Mouse (Mus musculus): Measurements from ENCODE around the gene Zfp771. TPM values are rescaled to one million over a fixed set of nuclear protein-coding genes. Genes with fewer than 3 reads are reported as not detected.

Zfp771 gene
- polyA plus RNA-seq, 1 experiment: 25.7 TPM

DNA sequence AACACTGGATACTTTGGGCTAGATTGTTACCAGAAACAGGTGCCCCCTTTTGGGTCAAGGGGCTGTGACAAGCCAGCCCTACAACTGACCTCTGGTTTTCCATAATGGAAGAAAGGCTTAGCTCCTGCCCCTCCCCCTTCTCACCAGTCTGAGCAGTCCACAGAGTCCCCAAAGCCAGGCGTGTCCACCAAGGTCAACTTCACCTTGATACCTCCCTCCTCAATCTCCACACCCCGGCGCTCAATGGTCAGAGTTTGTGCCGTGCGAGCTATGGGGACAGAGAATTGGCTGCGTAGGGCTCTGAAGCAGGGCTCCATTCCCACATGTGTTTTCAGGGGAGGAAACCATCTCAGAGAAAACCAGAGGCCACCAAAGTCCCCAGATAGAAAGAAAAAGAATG lies 26.6 kb upstream of the Zfp771 start:
- 77% methylated on average over 6 of the region's 6 CpGs for WGBS

DNA sequence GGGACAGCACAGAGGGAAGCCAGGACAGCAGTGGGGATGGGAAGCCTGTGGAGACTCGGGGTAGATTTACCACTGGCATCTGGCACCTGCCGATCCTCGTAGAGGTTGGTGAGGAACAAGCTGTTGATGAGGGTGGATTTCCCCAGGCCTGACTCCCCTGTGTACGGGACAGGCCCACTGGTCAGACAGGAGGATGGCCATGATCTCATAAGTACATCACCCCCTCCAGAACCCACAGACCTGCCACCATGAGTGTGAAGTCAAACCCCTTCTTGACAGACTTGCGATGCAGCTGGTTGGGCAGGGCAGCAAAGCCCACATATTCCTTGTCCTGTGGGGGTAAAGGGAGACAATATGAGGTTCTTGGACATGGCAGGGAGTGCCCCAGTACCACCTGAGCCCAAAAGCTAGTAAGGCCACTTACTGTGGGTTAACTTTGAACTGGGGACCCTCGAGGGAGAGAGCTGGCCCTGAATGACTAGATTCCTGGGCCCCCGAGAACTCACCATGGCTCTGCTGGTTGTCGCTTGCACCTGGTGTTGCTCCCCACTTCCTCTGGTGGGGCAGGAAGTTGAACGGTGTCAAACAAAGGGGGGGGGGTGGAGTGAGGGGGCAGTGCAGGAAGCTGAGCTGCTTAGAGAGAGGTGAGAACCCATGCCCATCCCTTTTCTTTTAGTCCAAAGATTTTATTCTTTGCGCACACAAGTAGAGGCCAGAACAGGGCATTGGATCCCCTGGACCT lies 26.0 kb upstream of the Zfp771 start:
- no peak for DNase-seq (ENCODE audit: low read depth, low spot score)
- 65% methylated on average over 10 of the region's 10 CpGs for WGBS

More for the DNA sequence above, 26.6 kb upstream of the Zfp771 start:
- DNase-seq (ENCODE audit: low read depth, low spot score): no peak

DNA sequence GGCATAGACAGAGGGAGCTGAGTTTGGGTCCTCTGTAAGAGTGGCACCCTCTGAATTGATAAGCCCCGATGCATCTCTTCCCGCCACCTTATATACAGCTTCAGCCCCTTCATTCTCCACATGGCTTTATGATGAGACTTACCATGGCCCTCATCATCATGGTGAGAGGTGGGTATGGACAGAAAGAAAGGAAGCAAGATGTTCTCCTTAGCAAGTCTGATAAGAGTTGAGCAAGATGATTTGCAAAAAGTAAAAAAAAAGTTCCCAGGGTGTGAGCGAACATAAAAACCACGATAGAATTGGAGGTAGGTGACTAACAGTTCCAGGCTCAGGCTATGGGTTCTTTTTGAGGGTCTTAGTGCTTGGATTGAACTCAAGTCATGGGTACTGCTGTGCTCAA lies 25.4 kb upstream of the Zfp771 start:
- WGBS: 79% methylated on average over 4 of the region's 4 CpGs

DNA sequence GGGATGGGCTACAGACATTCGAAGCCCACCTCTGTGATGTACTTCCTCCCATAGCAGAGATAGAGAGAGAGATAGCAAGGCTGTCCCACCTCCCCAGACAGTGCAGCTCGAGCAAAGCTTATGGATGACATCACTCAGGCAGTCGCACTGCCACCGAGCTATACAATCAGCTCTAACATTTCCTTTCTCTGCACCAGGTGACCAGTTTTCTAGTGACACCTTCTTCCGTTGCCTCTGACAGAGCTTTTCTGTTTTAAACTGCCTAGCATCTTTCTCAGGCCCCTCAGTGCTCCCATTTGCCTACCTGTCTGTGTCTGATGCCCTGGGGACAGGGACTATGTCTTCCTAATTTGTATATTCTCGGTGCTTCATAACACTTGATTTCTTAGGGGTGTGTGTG lies 23.6 kb upstream of the Zfp771 start:
- DNase-seq (ENCODE audit: low read depth, low spot score): no peak
- 65% methylated on average over 6 of the region's 6 CpGs for WGBS

More for the DNA sequence above, 25.4 kb upstream of the Zfp771 start:
- DNase-seq (ENCODE audit: low read depth, low spot score): no peak

DNA sequence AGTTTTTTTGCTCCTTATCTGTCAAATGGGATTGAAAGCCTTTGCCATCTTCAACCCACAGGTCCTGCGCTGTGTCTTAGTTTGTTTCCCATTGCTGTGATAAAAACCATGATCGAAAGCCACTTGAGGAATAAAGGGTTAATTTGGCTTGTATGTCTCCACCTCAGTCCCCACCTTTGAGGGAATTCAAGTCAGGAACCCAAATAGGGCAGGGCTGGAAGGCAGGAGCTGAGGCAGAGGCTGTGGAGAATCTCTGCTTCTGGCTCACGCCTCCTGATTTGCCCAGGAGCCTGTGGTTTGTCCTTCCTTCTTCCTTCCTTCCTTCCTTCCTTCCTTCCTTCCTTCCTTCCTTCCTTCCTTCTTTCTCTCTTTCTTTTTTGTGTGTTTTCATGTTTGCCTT lies 21.0 kb upstream of the Zfp771 start:
- 97% methylated on average over 3 of the region's 3 CpGs for WGBS
- DNase-seq (ENCODE audit: low read depth, low spot score): no peak

DNA sequence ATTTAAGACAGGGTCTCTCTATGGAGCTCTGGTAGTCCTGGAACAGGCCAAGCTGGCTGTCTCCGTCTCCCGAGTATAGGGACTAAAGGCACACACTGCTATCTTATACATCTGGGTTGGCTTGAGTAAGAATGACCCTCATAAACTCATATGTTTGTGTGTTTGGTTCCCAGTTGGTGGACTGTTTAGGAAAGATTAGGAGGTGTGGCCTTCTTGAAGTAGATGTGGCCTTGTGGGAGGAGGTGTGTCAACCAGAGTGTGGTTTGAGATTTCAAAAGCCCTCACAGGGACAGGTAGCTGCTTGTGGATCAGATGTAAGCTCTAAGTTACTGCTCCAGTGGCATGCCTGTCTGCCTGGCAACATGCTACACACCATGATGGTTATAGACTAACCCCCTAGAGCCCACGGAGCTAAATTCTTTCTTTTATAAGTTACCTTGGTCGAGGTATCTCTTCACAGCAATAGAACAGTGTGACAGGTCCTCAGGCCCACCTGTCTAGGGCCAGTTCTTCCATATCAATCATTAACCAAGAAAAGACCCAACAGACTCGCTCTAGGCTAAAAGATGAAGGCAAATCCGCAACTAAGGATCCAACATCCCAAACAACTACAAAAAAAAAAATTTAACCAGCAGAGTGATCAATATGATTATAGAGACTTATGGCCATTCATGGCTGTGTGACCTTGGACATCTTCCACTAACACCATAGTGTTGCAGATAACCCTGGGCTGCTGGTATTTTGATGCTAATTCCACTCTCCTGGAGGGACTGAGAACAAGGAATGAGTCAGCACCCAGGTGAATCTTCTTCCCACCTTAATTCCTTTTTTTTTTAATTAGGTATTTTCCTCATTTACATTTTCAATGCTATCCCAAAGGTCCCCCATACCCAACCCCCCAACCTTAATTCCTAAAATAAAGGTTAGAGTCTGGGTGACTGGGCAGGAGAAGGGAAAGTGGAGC lies 20.3 kb upstream of the Zfp771 start:
- DNase-seq (ENCODE audit: low read depth, low spot score): no peak
- 70% methylated on average over 6 of the region's 6 CpGs for WGBS

DNA sequence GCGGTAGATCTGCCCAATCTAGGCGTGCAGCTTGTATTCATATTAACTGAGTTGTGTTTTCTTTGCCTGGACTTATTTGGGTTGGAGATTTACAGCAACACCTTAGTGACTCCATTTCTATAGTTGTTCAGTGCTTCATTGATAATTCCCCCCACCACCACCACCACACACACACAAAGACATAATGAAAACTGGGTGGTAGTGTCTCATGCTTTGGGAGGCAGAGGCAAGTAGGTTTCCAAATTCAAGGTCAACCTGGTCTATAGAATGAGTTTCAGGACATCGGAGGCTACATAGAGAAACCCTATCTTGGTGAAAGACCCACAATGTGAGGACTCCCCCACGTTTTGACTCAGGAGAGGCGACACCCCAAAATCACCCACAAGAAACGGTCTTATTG lies 19.5 kb upstream of the Zfp771 start:
- WGBS: 85% methylated on average over 6 of the region's 6 CpGs

DNA sequence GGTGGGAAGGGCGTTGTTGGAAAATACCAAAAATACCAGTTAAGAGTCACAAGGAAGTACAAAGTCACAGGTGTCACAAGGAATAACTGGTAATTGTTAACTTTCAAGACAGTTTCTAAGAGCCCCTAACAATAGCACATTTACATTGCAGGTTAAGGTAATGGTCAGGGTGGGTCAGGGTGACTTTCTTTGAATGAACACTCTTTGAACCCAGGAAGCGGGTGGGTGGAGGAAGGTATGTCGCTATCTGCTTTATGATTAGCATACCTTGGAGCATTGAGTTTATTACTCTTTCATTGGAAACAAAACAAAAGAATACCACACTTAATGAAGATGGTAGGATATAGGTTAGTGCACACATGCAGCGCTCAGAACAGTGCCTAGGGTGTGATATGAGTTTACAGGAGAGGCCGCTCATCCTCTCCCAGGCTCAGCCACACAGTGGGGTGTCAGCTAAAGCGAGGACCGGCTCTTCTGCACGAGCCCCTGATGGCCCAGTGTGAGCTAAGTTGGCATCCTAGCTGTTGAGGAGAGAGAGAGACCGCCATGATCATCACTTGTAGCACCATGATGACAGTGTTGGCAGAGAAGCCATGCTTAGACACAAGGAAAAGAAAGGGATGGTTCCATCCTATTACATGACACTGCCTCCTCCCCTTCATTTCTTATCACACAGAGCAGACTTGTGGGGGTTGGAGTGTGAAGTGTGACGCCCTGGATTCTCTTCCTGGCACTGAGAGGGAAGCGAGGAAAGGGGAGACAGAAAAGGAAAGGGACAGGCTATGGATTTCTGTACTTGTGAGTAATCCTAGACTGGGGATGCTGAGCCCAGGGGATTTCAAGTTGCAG lies 18.7 kb upstream of the Zfp771 start:
- WGBS: 53% methylated on average over 11 of the region's 11 CpGs
- DNase-seq (ENCODE audit: low read depth, low spot score): no peak

More for the DNA sequence above, 19.5 kb upstream of the Zfp771 start:
- DNase-seq (ENCODE audit: low read depth, low spot score): no peak

DNA sequence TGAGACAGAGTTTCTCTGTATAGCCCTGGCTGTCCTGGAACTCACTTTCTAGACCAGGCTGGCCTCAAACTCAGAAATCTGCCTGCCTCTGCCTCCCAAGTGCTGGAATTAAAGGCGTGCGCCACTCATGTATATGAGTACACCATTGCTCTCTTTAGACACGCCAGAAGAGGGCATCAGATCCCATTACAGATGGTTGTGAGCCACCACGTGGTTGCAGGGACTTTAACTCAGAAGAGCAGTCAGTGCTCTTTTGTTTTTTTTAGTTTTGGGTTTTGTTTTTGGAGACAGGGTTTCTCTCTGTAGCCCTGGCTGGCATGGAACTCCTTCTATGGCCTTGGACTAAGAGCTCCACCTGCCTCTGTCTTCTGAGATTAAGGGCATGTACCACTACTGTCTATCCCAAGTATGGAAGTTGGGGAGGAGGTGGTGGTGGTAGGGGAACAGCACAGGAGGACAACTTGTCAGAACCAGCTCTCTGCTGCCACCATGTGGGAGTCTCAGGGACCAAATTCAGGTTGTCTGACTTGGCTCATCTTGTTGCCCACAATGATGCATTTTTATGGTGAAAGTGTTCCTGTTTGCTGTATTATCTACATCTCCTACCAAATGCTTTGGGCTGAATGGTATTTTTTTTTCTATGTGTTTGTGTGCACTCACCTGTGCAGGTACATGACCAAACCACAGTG lies 15.3 kb upstream of the Zfp771 start:
- 53% methylated on average over 4 of the region's 4 CpGs for WGBS
- DNase-seq (ENCODE audit: low read depth, low spot score): no peak

DNA sequence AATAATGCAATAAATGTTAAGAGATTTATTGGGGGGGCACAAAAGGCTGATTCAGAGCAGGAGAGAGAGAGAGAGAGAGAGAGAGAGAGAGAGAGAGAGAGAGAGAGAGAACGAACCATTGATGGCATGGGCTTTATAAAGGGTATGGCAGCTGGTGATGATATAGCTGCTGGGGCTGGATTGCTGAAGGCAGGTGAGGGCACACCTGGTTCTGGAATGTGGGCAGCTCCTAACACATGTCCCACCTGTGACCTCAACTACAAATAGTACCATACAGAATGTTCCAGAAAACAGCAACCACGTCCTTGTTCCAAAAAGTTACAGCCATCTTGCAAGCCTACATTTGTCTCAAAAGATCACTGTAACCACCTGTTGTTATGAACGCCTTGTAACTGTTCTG lies 12.7 kb upstream of the Zfp771 start:
- DNase-seq (ENCODE audit: low read depth, low spot score): no peak
- WGBS: 28% methylated on average over 3 of the region's 3 CpGs

DNA sequence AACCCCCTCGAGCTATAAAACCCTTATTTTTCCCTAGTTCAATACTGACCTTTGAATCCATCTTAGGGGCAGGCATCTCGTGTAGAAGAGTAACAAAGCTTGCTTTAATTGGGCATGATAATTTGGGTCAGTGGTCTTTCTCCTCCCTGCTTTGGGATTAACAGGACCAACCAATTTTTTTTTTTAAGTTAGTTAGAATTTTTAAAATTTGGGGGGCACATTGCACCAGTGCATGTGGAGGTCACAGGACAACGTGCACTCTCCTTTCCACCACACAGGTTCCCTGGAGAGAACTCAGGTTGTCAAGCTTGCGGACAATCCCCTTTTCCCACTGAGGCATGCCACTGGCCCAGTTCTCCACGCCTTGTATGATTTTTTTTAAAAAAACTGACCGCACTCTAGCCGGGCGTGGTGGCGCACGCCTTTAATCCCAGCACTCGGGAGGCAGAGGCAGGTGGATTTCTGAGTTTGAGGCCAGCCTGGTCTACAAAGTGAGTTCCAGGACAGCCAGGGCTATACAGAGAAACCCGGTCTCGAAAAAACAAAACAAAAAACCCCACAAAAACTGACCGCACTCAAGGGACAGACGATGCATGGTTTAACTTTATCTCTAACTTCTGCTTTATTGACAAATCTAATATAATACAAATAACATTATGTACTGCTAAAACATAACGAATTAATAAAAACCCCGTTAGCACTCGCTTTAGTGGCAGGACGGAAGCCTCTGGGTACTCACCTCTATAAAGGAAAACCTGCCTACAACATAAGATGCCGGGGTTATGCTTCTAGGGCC lies 12.1 kb upstream of the Zfp771 start:
- WGBS: 2% methylated on average over 20 of the region's 20 CpGs
- no peak for DNase-seq (ENCODE audit: low read depth, low spot score)

DNA sequence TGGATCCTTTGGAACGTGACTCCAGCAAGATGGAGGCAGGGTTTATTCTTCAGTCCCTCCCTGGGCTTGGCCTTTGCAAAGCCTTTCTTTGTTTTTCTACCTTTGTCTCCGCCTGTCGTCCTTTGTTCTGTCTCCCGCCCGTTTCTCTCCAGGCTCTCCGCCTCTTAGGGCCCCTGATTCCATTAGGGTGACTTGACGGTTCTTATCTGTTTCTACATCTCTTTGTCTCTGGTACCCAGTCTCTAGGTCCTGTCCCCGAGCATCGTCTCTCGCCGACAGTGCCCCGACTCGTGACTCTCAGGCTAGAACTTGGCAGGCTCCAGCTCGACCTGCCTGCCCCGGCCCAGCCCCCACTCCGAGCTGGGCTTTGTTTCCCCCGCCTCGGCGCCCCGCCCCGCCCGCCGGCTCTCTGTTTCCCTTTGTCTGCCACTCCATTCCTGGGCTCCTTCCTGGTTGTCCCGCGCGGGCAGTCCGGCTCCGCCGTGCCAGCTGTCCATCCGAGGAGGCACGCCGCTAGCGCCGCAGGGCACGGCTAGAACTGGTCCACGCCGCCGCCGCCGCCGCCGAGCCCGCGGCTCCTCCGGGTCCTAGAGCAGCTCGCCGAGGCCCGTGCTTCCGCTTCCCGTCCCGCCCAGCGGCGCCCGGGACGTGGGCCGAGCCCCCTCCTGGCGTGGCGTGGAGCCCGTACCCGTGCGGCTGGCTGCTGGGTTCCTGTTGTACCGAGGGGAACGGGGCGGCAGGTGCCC lies 11.3 kb upstream of the Zfp771 start, which contains the start of the genes Zfp553 and Sept1:
Gene Zfp553 (plus strand): TSS at position 440 of the 746 bp plus-strand sequence.
Gene Sept1 (minus strand): TSS at position 509 of the 746 bp plus-strand sequence.
- under 1% methylated on average over 64 of the region's 64 CpGs for WGBS

DNA sequence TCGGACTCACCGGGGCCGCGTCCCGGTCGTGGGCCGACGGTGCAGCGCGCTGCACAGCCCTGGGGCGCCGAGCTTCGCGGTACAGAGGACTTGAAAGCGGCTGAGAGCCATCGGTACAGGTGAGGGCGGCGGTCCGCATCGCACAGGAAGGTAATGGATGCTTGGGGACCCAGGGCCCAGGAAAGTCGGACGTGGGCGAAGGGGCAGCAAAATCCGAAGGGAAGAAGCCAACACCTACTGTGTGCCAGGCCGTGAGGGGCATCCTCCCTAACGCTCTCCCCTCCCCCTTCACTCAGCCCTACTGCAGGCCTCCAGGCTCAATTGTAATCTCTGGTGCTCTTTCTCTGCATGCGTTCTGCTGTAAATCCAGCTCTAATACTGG lies 10.7 kb upstream of the Zfp771 start:
- DNase-seq (ENCODE audit: low read depth, low spot score): no peak
- under 1% methylated on average over 27 of the region's 27 CpGs for WGBS

More for the DNA sequence above, 11.3 kb upstream of the Zfp771 start, which contains the start of the genes Zfp553 and Sept1:
- DNase-seq (ENCODE audit: low read depth, low spot score): no peak

DNA sequence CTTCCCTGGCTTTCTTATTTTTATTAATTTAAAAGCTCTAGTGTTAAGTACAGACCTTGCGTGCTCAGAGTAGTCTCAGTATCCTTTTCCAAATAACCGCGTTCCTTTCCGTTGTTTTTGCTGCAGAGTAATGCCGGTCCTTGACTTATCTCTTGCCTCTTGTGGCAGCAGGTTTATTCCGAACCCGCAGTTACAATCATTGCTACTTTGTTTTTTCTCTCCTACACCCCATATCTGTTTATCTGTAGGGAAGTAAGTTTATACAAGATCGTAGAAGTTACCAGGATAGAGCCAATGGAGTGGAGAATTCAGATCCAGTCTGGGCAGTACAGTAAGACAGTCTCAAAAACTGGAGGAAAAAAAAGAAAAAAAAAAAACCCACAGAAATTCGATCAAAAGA lies 10.3 kb upstream of the Zfp771 start:
- 2% methylated on average over 9 of the region's 9 CpGs for WGBS
- DNase-seq (ENCODE audit: low read depth, low spot score): no peak

DNA sequence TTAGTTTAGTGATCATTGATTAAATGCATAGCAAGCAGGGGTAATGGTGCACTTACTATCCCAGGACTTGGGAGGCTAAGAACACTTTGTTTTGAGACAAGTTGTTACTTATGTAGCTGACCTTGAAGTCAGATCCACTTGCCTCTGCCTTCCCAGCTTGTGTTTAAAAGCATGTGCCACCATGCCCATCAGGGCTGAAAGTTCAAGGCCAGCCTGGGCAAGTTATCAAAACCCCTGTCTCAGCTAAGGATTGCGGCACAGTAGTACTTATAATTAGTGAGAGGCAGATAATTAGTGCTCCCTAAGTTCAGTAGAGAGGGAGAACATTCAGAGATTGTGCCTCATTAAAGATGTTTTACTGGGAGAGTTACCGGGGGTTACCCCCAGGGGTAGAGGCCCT lies 9.3 kb upstream of the Zfp771 start:
- no peak for DNase-seq (ENCODE audit: low read depth, low spot score)

DNA sequence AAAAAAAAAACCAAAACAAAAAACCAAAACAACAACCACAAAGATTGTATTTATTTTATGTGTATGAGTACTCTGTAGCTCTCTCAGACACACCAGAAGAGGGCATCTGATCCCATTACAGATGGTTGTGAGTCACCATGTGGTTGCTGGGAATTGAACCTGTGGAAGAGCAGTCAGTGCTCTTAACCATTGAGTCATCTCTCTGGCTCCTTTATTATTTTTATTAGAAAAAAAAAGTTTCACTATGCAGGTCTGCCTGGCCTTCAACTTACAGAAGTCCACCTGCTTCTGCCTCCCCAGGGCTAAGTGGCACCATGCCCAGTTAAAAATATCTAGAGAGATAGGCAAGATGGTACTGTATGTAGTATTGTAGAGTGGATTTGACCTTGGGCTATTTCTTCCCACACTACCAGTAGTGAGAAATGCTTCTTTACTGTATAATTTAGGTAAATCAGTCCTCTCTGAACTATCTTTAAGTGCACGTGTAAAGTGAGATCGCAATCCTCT lies 660 bp upstream of the Zfp771 start:
- WGBS: 41% methylated on average over 2 of the region's 2 CpGs
- DNase-seq (ENCODE audit: low read depth, low spot score): no peak

More for the DNA sequence above, 9.3 kb upstream of the Zfp771 start:
- 89% methylated on average over 2 of the region's 2 CpGs for WGBS
